Mouse (Mus musculus) hindbrain, embryonic 10.5 days (tissue): Measurements from ENCODE around the gene Ip6k2. TPM values are rescaled to one million over a fixed set of nuclear protein-coding genes. Genes with fewer than 3 reads are reported as not detected.

Experiments used
- DNase-seq: peaks from one replicate; pipeline ENCODE4 v3.0.0-alpha.2; 2017; ENCODE audit warnings: low spot score
- H3K27ac ChIP-seq: fragments of 300-500 bp; sonication (generic); 2 replicates; pipeline ENCODE4 v1.5.1; 2016; ENCODE audit warnings: mild to moderate bottlenecking, moderate library complexity
- H3K27me3 ChIP-seq: fragments of 300-500 bp; sonication (generic); 2 replicates; pipeline ENCODE4 v1.6.1; 2016; ENCODE audit warnings: mild to moderate bottlenecking; ENCODE audit not compliant: poor library complexity, insufficient read depth, severe bottlenecking
- H3K36me3 ChIP-seq: fragments of 300-500 bp; sonication (generic); 2 replicates; pipeline ENCODE4 v1.6.1; 2016; ENCODE audit warnings: mild to moderate bottlenecking, moderate library complexity
- H3K4me1 ChIP-seq: fragments of 300-500 bp; sonication (generic); replicated peaks from 2 replicates; pipeline ENCODE4 v1.6.1; 2016; ENCODE audit warnings: mild to moderate bottlenecking
- H3K4me3 ChIP-seq: fragments of 300-500 bp; sonication (generic); 2 replicates; pipeline ENCODE4 v1.5.1; 2016; ENCODE audit warnings: mild to moderate bottlenecking, moderate library complexity
- H3K9me3 ChIP-seq: fragments of 300-500 bp; sonication (generic); 2 replicates; pipeline ENCODE4 v1.6.1; 2016; ENCODE audit warnings: mild to moderate bottlenecking, moderate library complexity
- WGBS: fragments of 180-500 bp; shearing (Covaris S2); methylation state at CpG from one replicate; pipeline ENCODE4 v1.1.7; 2016; 5-methylcytosine and 5-hydroxymethylcytosine counted together
- polyA plus RNA-seq: library from polyadenylated mRNA; unstranded; fragments of >200 nt; fragmentation: Nextera tagmentation; extraction: Ambion mirVana; gene quantifications from 2 replicates; pipeline ENCODE4 v1.2.1, GENCODE M21; 2016

Gene Ip6k2
- polyA plus RNA-seq, 1 experiment from 2014 or later = 117 TPM

DNA sequence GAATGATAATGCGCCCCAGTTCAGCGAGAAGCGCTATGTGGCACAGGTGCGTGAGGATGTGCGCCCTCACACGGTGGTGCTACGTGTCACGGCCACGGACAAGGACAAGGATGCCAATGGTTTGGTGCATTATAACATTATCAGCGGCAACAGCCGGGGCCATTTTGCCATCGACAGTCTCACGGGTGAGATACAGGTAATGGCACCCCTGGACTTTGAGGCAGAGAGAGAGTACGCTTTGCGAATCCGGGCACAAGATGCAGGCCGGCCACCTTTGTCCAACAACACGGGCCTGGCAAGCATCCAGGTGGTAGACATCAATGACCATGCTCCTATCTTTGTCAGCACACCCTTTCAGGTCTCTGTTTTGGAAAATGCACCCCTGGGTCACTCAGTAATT is 44.3 kb downstream of the Ip6k2 start:
- no peak overlapping the region for H3K27ac ChIP-seq
- H3K4me3 ChIP-seq = peak overlapping the region; percentile 75
- H3K4me1 ChIP-seq = peaks cover 63% of the 10 kb centered on the region
- peaks cover 99% of the 10 kb centered on the region for H3K27me3 ChIP-seq
- no peak for DNase-seq
- 63% methylated on average over 18 of the region's 18 CpGs for WGBS
- no peaks in the 10 kb centered on the region for H3K9me3 ChIP-seq
- H3K36me3 ChIP-seq = peaks cover 36% of the 10 kb centered on the region

DNA sequence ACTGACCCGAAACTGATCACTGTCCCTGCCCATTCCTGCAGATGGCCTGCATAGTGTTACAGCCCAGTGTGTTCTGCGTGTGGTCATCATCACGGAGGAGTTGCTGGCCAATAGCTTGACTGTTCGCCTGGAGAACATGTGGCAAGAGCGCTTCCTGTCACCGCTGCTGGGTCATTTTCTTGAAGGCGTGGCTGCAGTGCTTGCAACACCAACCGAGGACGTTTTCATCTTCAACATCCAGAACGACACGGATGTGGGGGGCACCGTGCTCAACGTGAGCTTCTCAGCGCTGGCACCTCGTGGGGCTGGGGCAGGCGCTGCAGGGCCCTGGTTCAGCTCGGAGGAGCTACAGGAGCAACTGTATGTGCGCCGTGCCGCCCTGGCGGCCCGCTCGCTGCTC is 48.0 kb downstream of the Ip6k2 start:
- 9% methylated on average over 23 of the region's 23 CpGs for WGBS
- Histone ChIP-seq H3K27me3 (peaks cover 77% of the 10 kb centered on the region), H3K9me3 (no peaks in the 10 kb centered on the region), H3K4me1 (peaks cover 35% of the 10 kb centered on the region), H3K4me3 (peak overlapping the region; percentile 63), H3K27ac (no peak overlapping the region), H3K36me3 (peaks cover 74% of the 10 kb centered on the region)
- peak; percentile 15 for DNase-seq

DNA sequence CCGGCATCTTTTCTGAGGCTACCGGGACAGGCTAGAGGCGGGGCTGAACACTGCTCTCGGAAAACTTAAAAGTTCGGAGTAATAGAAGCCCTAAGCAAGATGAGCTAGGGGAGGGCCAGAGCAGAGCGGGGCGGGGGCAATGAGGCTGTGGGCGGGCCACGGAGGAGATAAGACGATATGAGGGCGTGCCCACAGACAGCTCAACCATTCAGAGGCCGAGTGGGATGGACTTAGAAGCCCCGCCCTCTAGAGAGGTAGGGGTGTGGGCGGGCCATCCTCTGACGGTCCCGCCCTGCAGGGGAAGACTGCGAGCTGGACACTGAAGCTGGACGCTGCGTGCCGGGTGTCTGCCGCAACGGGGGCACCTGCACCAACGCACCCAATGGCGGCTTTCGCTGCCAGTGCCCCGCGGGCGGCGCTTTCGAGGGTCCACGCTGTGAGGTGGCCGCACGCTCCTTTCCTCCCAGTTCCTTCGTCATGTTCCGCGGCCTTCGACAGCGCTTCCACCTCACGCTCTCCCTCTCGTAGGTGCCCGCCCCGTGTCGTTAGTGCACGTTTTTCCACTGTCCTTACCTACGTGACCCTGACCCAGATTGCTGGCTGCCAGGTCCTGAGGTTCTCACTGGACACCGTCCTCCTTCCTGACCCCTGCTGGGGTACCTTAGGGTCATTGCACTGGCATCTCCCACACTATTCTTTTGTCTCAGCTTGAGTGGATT is 49.0 kb downstream of the Ip6k2 start:
- H3K27ac ChIP-seq = no peak overlapping the region
- peaks cover 69% of the 10 kb centered on the region for H3K27me3 ChIP-seq
- peaks cover 26% of the 10 kb centered on the region for H3K4me1 ChIP-seq
- H3K36me3 ChIP-seq = peaks cover 82% of the 10 kb centered on the region
- H3K9me3 ChIP-seq = no peaks in the 10 kb centered on the region
- peak overlapping the region; percentile 63 for H3K4me3 ChIP-seq
- WGBS = 8% methylated on average over 46 of the region's 46 CpGs
- DNase-seq = peak; percentile 91

DNA sequence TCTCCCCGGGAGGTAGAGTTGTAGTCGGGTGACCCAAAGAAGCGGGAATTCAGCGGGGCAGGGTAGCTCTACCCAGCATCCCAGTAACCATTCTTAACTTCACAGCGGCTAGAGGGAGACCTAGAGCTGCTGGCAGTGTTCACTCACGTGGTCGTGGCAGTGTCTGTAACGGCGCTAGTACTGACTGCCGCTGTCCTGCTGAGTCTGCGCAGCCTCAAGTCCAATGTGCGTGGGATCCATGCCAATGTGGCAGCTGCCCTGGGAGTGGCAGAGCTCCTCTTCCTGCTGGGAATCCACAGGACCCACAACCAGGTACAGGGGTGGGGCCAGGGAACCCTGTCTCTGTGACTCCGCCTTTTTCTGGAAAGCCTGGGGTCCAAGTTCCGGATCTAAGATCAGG is 59.4 kb downstream of the Ip6k2 start:
- Histone ChIP-seq H3K4me3 (peak overlapping the region; percentile 30; the same call in 1 of the 2 replicates), H3K36me3 (peaks cover 100% of the 10 kb centered on the region), H3K9me3 (no peaks in the 10 kb centered on the region), H3K27me3 (peaks cover 32% of the 10 kb centered on the region), H3K27ac (no peak overlapping the region; the same call in 1 of the 2 replicates), H3K4me1 (peaks cover 21% of the 10 kb centered on the region)
- DNase-seq = no peak
- 18% methylated on average over 14 of the region's 14 CpGs for WGBS

DNA sequence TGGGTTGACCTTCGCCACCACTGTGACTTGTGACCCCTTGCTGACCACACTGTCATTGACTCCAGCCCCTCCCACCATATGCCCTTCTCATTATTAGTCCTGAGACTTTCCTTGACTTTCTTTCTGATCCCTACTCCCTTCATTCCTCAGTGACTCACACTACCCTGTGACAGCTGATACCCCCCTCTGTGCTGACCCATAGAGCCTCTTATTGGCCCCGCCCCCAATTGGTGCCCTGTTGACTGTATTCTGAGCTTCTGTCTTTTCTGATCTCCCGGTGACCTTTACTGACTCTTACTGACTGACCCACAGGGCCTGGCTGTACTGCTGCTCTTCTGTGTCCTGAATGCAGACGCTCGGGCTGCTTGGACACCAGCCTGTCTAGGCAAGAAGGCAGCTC is 61.8 kb downstream of the Ip6k2 start:
- Histone ChIP-seq H3K36me3 (peaks cover 98% of the 10 kb centered on the region), H3K27me3 (peaks cover 32% of the 10 kb centered on the region), H3K4me1 (peaks cover 21% of the 10 kb centered on the region), H3K27ac (no peak overlapping the region), H3K4me3 (no peak overlapping the region), H3K9me3 (no peaks in the 10 kb centered on the region)
- no peak for DNase-seq
- 63% methylated on average over 5 of the region's 5 CpGs for WGBS

DNA sequence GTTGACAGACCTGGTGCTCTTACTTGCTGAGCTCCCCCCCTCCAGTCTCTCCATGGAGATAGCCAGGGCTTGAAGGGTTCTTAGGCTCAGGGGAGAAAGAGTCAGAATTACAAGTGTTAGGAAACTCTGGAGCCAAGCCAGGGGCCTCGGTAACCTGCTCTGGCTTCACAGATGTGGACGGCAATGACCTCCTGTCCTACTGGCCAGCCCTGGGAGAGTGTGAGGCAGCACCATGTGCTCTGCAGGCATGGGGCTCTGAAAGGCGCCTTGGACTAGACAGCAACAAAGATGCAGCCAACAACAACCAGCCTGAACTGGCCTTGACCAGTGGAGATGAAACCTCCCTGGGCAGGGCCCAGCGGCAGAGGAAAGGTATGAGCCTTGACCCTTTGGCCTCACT is 63.8 kb downstream of the Ip6k2 start:
- Histone ChIP-seq H3K9me3 (no peaks in the 10 kb centered on the region), H3K4me3 (no peak overlapping the region), H3K36me3 (peaks cover 82% of the 10 kb centered on the region), H3K27ac (no peak overlapping the region), H3K27me3 (peaks cover 18% of the 10 kb centered on the region), H3K4me1 (peaks cover 27% of the 10 kb centered on the region)
- no peak for DNase-seq
- 87% methylated on average over 4 of the region's 4 CpGs for whole genome bisulfite sequencing

DNA sequence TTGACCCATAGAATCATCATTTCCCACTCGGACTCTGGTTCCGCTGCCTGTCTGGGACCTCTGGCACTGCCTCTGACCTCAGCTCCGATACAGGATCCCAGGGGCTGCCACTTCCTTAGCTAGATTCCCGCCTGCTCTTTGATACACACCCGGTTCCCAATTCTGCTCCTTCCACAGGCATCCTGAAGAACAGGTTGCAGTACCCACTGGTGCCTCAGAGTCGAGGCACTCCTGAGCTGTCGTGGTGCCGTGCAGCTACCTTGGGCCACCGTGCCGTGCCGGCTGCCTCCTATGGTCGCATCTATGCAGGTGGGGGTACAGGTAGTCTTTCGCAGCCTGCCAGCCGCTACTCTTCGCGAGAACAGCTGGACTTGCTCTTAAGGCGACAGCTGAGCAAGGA is 64.8 kb downstream of the Ip6k2 start:
- 75% methylated on average over 17 of the region's 17 CpGs for WGBS
- peaks cover 72% of the 10 kb centered on the region for H3K36me3 ChIP-seq
- peaks cover 23% of the 10 kb centered on the region for H3K4me1 ChIP-seq
- no peak overlapping the region for H3K27ac ChIP-seq
- H3K9me3 ChIP-seq = no peaks in the 10 kb centered on the region
- peaks cover 8% of the 10 kb centered on the region; the same call in 1 of the 2 replicates for H3K27me3 ChIP-seq
- H3K4me3 ChIP-seq = no peak overlapping the region
- DNase-seq = no peak

DNA sequence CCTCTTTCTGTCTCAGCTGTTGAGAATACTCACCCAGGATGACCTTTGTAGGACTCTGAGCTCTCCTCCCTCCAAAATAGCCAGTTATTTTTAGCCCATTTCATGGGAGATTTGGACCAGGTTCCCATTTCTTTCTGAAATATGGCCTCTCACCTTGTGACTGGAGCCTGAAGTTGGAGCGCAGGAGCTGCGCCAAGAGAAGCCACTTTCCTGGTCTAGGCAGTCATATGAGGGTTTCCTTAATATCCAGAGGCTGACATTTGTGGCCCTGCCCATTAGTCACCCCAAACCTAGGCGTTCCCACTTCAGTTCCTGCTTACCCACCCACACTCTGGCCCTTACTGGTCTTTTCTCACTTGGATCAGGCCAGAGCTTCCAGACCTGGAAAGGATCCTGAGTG is 69.4 kb downstream of the Ip6k2 start, which contains the start of gene Slc26a6:
Gene Slc26a6 (plus strand): TSS at position 308 of the 400 bp plus-strand sequence.
- Histone ChIP-seq H3K27ac (peak within 1 kb of the TSS; percentile 89), H3K36me3 (peaks cover 44% of the 10 kb centered on the region), H3K4me3 (peak within 1 kb of the TSS; percentile 80), H3K27me3 (0 out of 2 replicates have a peak, but pooled peaks cover 7% of the 10 kb centered on the region), H3K9me3 (no peaks in the 10 kb centered on the region), H3K4me1 (peaks cover 26% of the 10 kb centered on the region)
- DNase-seq = no peak
- 88% methylated on average over 3 of the region's 3 CpGs for WGBS

DNA sequence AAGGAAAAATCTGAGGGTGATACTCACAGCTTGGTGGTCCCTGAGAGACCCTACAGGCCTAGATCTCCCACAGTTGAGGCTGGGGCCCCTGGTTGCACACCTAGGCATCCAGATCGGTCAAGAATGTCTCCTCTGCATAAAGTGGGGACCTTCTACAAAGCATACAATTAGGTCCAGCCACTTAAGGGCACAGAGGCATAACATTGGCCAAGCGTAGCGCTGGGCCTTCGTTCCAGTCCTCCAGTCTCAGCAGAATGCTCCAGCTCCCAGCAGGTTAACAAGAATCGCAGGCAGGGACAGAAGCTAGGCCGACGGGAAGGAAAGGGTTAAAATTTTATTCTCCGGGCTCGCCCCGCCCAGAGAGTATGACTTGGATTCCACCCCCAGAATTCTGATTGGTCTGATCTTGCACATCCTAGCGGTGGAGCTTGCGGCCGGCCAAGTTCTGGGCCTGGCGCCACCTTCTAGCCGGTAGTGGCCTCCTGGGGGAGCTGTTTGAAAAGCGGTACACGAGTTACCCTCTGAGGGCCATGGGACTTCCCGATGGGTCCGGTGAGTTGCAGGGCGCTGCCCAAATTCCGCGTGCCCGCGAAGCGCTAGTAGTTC is 70.1 kb downstream of the Ip6k2 start:
- 2% methylated on average over 25 of the region's 25 CpGs for WGBS
- Histone ChIP-seq H3K36me3 (peaks cover 44% of the 10 kb centered on the region), H3K4me1 (peaks cover 26% of the 10 kb centered on the region), H3K27ac (peak overlapping the region; percentile 89), H3K27me3 (0 out of 2 replicates have a peak, but pooled peaks cover 7% of the 10 kb centered on the region), H3K9me3 (no peaks in the 10 kb centered on the region), H3K4me3 (peak overlapping the region; percentile 80)
- DNase-seq = peak; percentile 93

DNA sequence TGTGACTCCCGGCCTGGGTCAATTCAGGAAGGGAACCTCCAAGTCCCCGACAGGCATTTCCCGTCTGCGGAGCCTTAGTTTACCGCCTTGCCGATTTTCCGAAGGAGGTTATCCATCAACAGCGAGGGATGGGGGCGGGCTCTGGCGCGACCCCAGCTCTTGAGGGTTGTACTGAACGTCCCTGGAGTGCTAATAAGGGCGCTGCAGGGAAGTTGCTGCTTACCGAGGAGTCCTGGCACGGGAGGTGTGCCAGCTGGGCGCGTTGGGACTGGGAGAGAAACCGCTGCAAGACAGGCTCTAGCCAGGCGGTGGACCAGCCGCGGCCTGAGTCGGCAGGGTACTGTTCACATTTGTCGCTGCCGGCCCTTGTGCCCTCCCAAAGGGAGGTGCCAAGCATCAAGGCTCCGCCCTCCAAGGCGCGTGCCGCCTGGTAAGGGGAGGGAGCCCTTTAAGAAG is 70.7 kb downstream of the Ip6k2 start:
- DNase-seq = peak; percentile 85
- Histone ChIP-seq H3K9me3 (no peaks in the 10 kb centered on the region), H3K36me3 (peaks cover 44% of the 10 kb centered on the region), H3K4me3 (peak overlapping the region; percentile 80), H3K27me3 (0 out of 2 replicates have a peak, but pooled peaks cover 7% of the 10 kb centered on the region), H3K4me1 (peaks cover 26% of the 10 kb centered on the region), H3K27ac (peak overlapping the region; percentile 89)
- WGBS = under 1% methylated on average over 28 of the region's 28 CpGs

DNA sequence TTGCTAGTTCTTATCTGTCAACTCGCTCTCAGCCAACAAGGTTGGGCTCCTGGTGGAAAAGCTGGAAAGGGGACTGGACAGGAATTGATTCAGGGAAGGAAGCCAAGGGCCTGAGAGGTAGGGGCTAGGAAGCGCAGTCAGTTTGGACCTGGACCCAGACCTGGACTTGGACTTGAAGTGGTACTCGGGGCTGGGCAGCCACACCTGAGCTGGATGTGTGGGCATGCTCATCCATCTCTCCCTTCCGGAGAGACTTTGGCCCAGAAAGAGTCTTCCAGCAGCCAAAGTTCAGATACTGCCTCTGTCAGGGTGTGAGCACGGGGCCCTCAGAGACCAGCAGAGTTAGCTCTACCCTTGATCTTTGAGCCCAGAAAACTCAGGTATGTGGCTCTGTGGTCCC is 71.7 kb downstream of the Ip6k2 start:
- no peak overlapping the region for H3K27ac ChIP-seq
- 0 out of 2 replicates have a peak, but pooled peaks cover 7% of the 10 kb centered on the region for H3K27me3 ChIP-seq
- no peak for DNase-seq
- WGBS = 61% methylated on average over 5 of the region's 5 CpGs
- peaks cover 26% of the 10 kb centered on the region for H3K4me1 ChIP-seq
- peak overlapping the region; percentile 80 for H3K4me3 ChIP-seq
- H3K36me3 ChIP-seq = peaks cover 45% of the 10 kb centered on the region
- H3K9me3 ChIP-seq = no peaks in the 10 kb centered on the region
